11 mouse cellular contexts compared by ENCODE assay signal in genomic region chr4:140550670-140551069, GRCm38 (mm10).
DNase-seq lines count a peak whose midpoint lies in the region; ATAC-seq and TF ChIP-seq lines count a peak whose summit lies in the region.
"Had no signal": no experiment of that assay in that cellular context is flagged by ENCODE, and none has a peak within 500 bp of the region (broad histone marks: within the 10 kb centered on the region; RNA-seq: fewer than 3 reads in every experiment).

No protein-coding gene starts in this region.

- 95% methylated on average over 6 of the region's 6 CpGs for WGBS in hindbrain, embryonic 15.5 days
- 93% methylated on average over 6 of the region's 6 CpGs for WGBS in hindbrain, embryonic 11.5 days
- 92% methylated on average over 6 of the region's 6 CpGs for WGBS in midbrain, embryonic 12.5 days
- WGBS in midbrain, embryonic 16.5 days, result 95% methylated on average over 6 of the region's 6 CpGs
- WGBS in embryonic facial prominence, embryonic 15.5 days, result 90% methylated on average over 6 of the region's 6 CpGs

- no peak for DNase-seq in hindbrain, embryonic 11.5 days (ENCODE audit: low spot score)
- DNase-seq in ES-E14 (ENCODE audit: low read depth, low spot score), result no peak
- DNase-seq in ovary, adult 18-20 months (ENCODE audit: low spot score), result no peak
- DNase-seq: cerebellum, postnatal 36 days had no signal

- no peak for ATAC-seq in hindbrain, embryonic 15.5 days (ENCODE audit: low FRiP score, low read depth)
- ATAC-seq in hindbrain, embryonic 11.5 days (ENCODE audit: low FRiP score), result no peak
- ATAC-seq in midbrain, embryonic 12.5 days (ENCODE audit: low FRiP score, low read depth), result no peak
- ATAC-seq in midbrain, embryonic 16.5 days, result no peak
- no peak for ATAC-seq in embryonic facial prominence, embryonic 15.5 days (ENCODE audit: insufficient number of reproducible peaks, low FRiP score, low TSS enrichment, low read depth)

- H3K27me3 ChIP-seq in hindbrain, embryonic 15.5 days, result no peaks in the 10 kb centered on the region
- H3K27me3 ChIP-seq in hindbrain, embryonic 11.5 days (ENCODE audit: control insufficient read depth, insufficient read depth, low read length), result no peaks in the 10 kb centered on the region
- H3K27me3 ChIP-seq in midbrain, embryonic 12.5 days, result no peaks in the 10 kb centered on the region
- H3K27me3 ChIP-seq in midbrain, embryonic 16.5 days (ENCODE audit: control insufficient read depth, insufficient read depth, low read depth, low read length), result no peaks in the 10 kb centered on the region
- no peaks in the 10 kb centered on the region for H3K27me3 ChIP-seq in embryonic facial prominence, embryonic 15.5 days
- H3K27me3 ChIP-seq: heart, embryonic 13.5 days; limb, embryonic 12.5 days had no signal

- no peak overlapping the region for H3K4me2 ChIP-seq in hindbrain, embryonic 15.5 days
- H3K4me2 ChIP-seq in hindbrain, embryonic 11.5 days (replicated peaks; ENCODE audit: low read depth, low read length), result no peak overlapping the region
- no peak overlapping the region for H3K4me2 ChIP-seq in midbrain, embryonic 12.5 days (replicated peaks)
- no peak overlapping the region for H3K4me2 ChIP-seq in midbrain, embryonic 16.5 days (ENCODE audit: low read length)
- no peak overlapping the region for H3K4me2 ChIP-seq in embryonic facial prominence, embryonic 15.5 days (replicated peaks)
- H3K4me2 ChIP-seq: heart, embryonic 13.5 days; limb, embryonic 12.5 days had no signal

- in situ Hi-C loops in ES-E14 (cut with MboI; ENCODE audit: low sequenced_read_pairs in 2 of 2, unreplicated experiment in 2 of 2), result no loop called here

- no peaks in the 10 kb centered on the region for H3K9me3 ChIP-seq in hindbrain, embryonic 15.5 days
- H3K9me3 ChIP-seq in hindbrain, embryonic 11.5 days (ENCODE audit: control insufficient read depth, low read length), result no peaks in the 10 kb centered on the region
- no peaks in the 10 kb centered on the region for H3K9me3 ChIP-seq in midbrain, embryonic 12.5 days
- no peaks in the 10 kb centered on the region for H3K9me3 ChIP-seq in midbrain, embryonic 16.5 days (replicated peaks; ENCODE audit: control insufficient read depth, low read length, poor library complexity, severe bottlenecking)
- no peaks in the 10 kb centered on the region for H3K9me3 ChIP-seq in ES-E14 (ENCODE audit: control insufficient read depth, insufficient read depth, low read depth, low read length)
- H3K9me3 ChIP-seq in embryonic facial prominence, embryonic 15.5 days (replicated peaks), result no peaks in the 10 kb centered on the region
- H3K9me3 ChIP-seq: G1E; heart, embryonic 13.5 days had no signal

- peaks cover 19% of the 10 kb centered on the region for H3K36me3 ChIP-seq in hindbrain, embryonic 15.5 days
- peaks cover 5% of the 10 kb centered on the region; the same call in 1 of the 2 replicates for H3K36me3 ChIP-seq in hindbrain, embryonic 11.5 days (ENCODE audit: control insufficient read depth, insufficient read depth, low read length)
- peaks cover 87% of the 10 kb centered on the region for H3K36me3 ChIP-seq in midbrain, embryonic 12.5 days
- peaks cover 28% of the 10 kb centered on the region for H3K36me3 ChIP-seq in midbrain, embryonic 16.5 days (ENCODE audit: control insufficient read depth, insufficient read depth, low read length)
- H3K36me3 ChIP-seq in ES-E14 (ENCODE audit: control insufficient read depth, insufficient read depth, low read length, poor library complexity, severe bottlenecking), result no peaks in the 10 kb centered on the region; the same call in 1 of the 2 replicates
- H3K36me3 ChIP-seq in embryonic facial prominence, embryonic 15.5 days, result peaks cover 67% of the 10 kb centered on the region

- no peak overlapping the region for H3K9ac ChIP-seq in hindbrain, embryonic 15.5 days
- no peak overlapping the region for H3K9ac ChIP-seq in hindbrain, embryonic 11.5 days (ENCODE audit: low read depth, low read length)
- H3K9ac ChIP-seq in midbrain, embryonic 12.5 days (replicated peaks), result no peak overlapping the region
- no peak overlapping the region for H3K9ac ChIP-seq in midbrain, embryonic 16.5 days (ENCODE audit: low read depth, low read length)
- no peak overlapping the region for H3K9ac ChIP-seq in ES-E14 (ENCODE audit: insufficient read depth, low read depth, low read length, poor library complexity, severe bottlenecking)
- H3K9ac ChIP-seq in embryonic facial prominence, embryonic 15.5 days, result no peak overlapping the region
- H3K9ac ChIP-seq: heart, embryonic 13.5 days; limb, embryonic 12.5 days had no signal

- H3K4me1 ChIP-seq in hindbrain, embryonic 15.5 days (replicated peaks), result peaks cover 10% of the 10 kb centered on the region
- no peaks in the 10 kb centered on the region; the same call in none of the 2 replicates for H3K4me1 ChIP-seq in hindbrain, embryonic 11.5 days (replicated peaks; ENCODE audit: control insufficient read depth, insufficient read depth, low read length)
- no peaks in the 10 kb centered on the region for H3K4me1 ChIP-seq in midbrain, embryonic 12.5 days
- H3K4me1 ChIP-seq in midbrain, embryonic 16.5 days (ENCODE audit: control insufficient read depth, insufficient read depth, low read length), result no peaks in the 10 kb centered on the region
- H3K4me1 ChIP-seq in ES-E14 (ENCODE audit: control insufficient read depth in 2 of 2, insufficient read depth in 2 of 2, low read length in 2 of 2, poor library complexity in 1 of 2), result peaks cover 0 to 13% of the 10 kb centered on the region in 2 experiments; a peak in 2 of 4 replicates
- peaks cover 14% of the 10 kb centered on the region for H3K4me1 ChIP-seq in embryonic facial prominence, embryonic 15.5 days
- H3K4me1 ChIP-seq: limb, embryonic 12.5 days had no signal

- H3K27ac ChIP-seq in hindbrain, embryonic 15.5 days (replicated peaks), result peak overlapping the region; percentile 33; the same call in 1 of the 2 replicates
- no peak overlapping the region for H3K27ac ChIP-seq in hindbrain, embryonic 11.5 days (ENCODE audit: low read depth, low read length)
- 0 out of 2 replicates have a peak overlapping the region, but pooled peaks have one; percentile 25 for H3K27ac ChIP-seq in midbrain, embryonic 12.5 days (replicated peaks)
- no peak overlapping the region for H3K27ac ChIP-seq in midbrain, embryonic 16.5 days (ENCODE audit: low read length)
- H3K27ac ChIP-seq in ES-E14 (ENCODE audit: insufficient read depth, low read depth, low read length, poor library complexity, severe bottlenecking), result no peak overlapping the region
- peak overlapping the region; percentile 58 for H3K27ac ChIP-seq in embryonic facial prominence, embryonic 15.5 days (replicated peaks)
- H3K27ac ChIP-seq: heart, embryonic 13.5 days had no signal

- no peak overlapping the region for H3K4me3 ChIP-seq in hindbrain, embryonic 15.5 days
- no peak overlapping the region for H3K4me3 ChIP-seq in hindbrain, embryonic 11.5 days (ENCODE audit: low read depth, low read length)
- H3K4me3 ChIP-seq in midbrain, embryonic 12.5 days, result no peak overlapping the region
- H3K4me3 ChIP-seq in midbrain, embryonic 16.5 days (ENCODE audit: low read depth, low read length), result no peak overlapping the region
- no peak overlapping the region for H3K4me3 ChIP-seq in ES-E14 (ENCODE audit: insufficient read depth in 1 of 2, low read depth in 1 of 2, low read length in 2 of 2, poor library complexity in 1 of 2, severe bottlenecking in 1 of 2)
- H3K4me3 ChIP-seq in embryonic facial prominence, embryonic 15.5 days (replicated peaks), result no peak overlapping the region
- H3K4me3 ChIP-seq: heart, embryonic 13.5 days; limb, embryonic 12.5 days had no signal

TF ChIP-seq in ES-E14, 5 proteins besides CTCF, POLR2A, EP300 and RAD21:
- TF ChIP-seq ZC3H11A (IDR thresholded peaks at IDR 0.05; ENCODE audit: borderline replicate concordance, low read depth, low read length) (0 out of 2 replicates have a peak, but pooled peaks have one; percentile 19), HCFC1 (IDR thresholded peaks at IDR 0.05; ENCODE audit: borderline replicate concordance, insufficient read depth, low read length) (no peak)
TF ChIP-seq in ES-E14: peak in this region for 1.

Comparison
In these comparisons a context has a peak if more than half of its experiments do, and no peak if none do; other contexts are left out.
1. H3K27ac ChIP-seq: peak in hindbrain, embryonic 15.5 days (single experiment), midbrain, embryonic 12.5 days (single experiment) and embryonic facial prominence, embryonic 15.5 days (single experiment); none in hindbrain, embryonic 11.5 days (single experiment), midbrain, embryonic 16.5 days (single experiment) and ES-E14 (single experiment).